Mouse (Mus musculus) limb, embryonic 15.5 days (tissue): ENCODE results near the gene E2f3. TPM values are rescaled to one million over a fixed set of nuclear protein-coding genes. Genes with fewer than 3 reads are reported as not detected.

Source experiments
- ATAC-seq: fragments of 200-750 bp; cut with Nextera tagmentation; 2 replicates; pipeline ENCODE4 v1.8.0; 2017; ENCODE audit warnings: low read depth, moderate TSS enrichment; ENCODE audit not compliant: insufficient number of reproducible peaks, low FRiP score, low TSS enrichment
- H3K27ac ChIP-seq: fragments of 300-500 bp; sonication (generic); 2 replicates; pipeline ENCODE4 v1.5.1; 2015; ENCODE audit warnings: moderate library complexity, mild to moderate bottlenecking, inconsistent platforms
- H3K27me3 ChIP-seq: fragments of 300-500 bp; sonication (generic); 2 replicates; pipeline ENCODE4 v1.6.1; 2015; ENCODE audit warnings: inconsistent platforms
- H3K36me3 ChIP-seq: fragments of 300-500 bp; sonication (generic); 2 replicates; pipeline ENCODE4 v1.6.1; 2015; ENCODE audit warnings: inconsistent platforms
- H3K4me1 ChIP-seq: fragments of 300-500 bp; sonication (generic); 2 replicates; pipeline ENCODE4 v1.6.1; 2015; ENCODE audit warnings: inconsistent platforms
- H3K4me2 ChIP-seq: fragments of 300-500 bp; sonication (generic); 2 replicates; pipeline ENCODE4 v1.6.1; 2015; ENCODE audit warnings: mild to moderate bottlenecking, inconsistent platforms
- H3K4me3 ChIP-seq: fragments of 300-500 bp; sonication (generic); 2 replicates; pipeline ENCODE4 v1.5.1; 2015; ENCODE audit warnings: mild to moderate bottlenecking, inconsistent platforms
- H3K9ac ChIP-seq: fragments of 300-500 bp; sonication (generic); 2 replicates; pipeline ENCODE4 v1.6.1; 2015; ENCODE audit warnings: inconsistent platforms
- H3K9me3 ChIP-seq: fragments of 300-500 bp; sonication (generic); 2 replicates; pipeline ENCODE4 v1.6.1; 2016; ENCODE audit warnings: inconsistent platforms
- WGBS: fragments of 180-500 bp; shearing (Covaris S2); methylation state at CpG from one replicate; pipeline ENCODE4 v1.1.7; 2015; 5-methylcytosine and 5-hydroxymethylcytosine counted together
- polyA plus RNA-seq: library from polyadenylated mRNA; unstranded; fragments of >200 nt; fragmentation: Nextera tagmentation; extraction: Ambion mirVana; gene quantifications from 2 replicates; pipeline ENCODE4 v1.2.1, GENCODE M21; 2015

E2f3 gene
- polyA plus RNA-seq, 1 experiment from 2014 or later, result 9.4 TPM

DNA sequence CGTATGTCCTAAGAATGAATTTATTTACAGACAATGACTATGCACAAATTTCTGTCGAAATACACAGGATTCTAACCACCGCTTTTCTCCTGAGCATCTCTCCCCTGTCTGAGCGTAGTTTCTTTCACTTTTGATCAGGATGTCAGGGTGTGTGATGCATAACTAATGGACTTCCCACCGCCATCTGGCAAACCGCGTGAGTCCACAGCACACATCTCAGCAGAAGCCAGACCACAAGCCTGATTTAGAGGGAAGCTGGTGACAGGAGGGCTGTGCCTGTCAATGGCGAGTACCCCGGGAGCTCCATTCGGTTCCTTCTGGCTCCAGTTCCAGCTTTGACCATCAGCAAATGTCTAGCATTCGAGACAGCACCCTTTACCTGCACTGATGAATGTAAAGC, 17.3 kb upstream of the E2f3 start:
- Histone ChIP-seq H3K27ac (no peak overlapping the region), H3K4me2 (no peak overlapping the region), H3K27me3 (no peaks in the 10 kb centered on the region), H3K9ac (no peak overlapping the region), H3K9me3 (no peaks in the 10 kb centered on the region), H3K4me1 (peaks cover 4% of the 10 kb centered on the region; the same call in 1 of the 2 replicates), H3K36me3 (no peaks in the 10 kb centered on the region), H3K4me3 (no peak overlapping the region)
- ATAC-seq, result no peak
- WGBS, result 64% methylated on average over 11 of the region's 11 CpGs

DNA sequence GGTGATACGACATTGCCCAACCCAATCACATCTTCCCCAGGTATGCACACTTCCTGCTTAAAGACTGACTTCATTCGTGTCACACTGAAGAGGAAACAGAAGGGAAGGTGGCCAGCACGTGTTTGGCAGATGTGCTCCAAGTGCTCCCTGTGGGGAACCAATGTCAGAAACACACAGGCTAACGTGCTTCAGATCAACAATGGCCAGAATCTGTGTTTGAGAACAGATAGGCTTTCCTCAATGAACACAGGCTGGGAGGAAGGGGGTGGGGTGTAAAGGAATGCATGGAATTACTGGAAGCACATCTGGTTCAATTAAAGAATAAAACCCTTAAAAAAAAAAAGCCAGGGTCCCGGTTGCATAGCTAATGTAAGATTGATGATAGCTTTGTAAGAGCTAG, 15.2 kb upstream of the E2f3 start:
- 0 out of 2 replicates have a peak, but pooled peaks have one; percentile 24 for ATAC-seq
- Histone ChIP-seq H3K4me3 (no peak overlapping the region), H3K36me3 (no peaks in the 10 kb centered on the region), H3K27me3 (no peaks in the 10 kb centered on the region), H3K4me2 (no peak overlapping the region), H3K9me3 (no peaks in the 10 kb centered on the region), H3K9ac (no peak overlapping the region), H3K27ac (no peak overlapping the region), H3K4me1 (peaks cover 4% of the 10 kb centered on the region; the same call in 1 of the 2 replicates)
- 16% methylated on average over 5 of the region's 5 CpGs for WGBS

DNA sequence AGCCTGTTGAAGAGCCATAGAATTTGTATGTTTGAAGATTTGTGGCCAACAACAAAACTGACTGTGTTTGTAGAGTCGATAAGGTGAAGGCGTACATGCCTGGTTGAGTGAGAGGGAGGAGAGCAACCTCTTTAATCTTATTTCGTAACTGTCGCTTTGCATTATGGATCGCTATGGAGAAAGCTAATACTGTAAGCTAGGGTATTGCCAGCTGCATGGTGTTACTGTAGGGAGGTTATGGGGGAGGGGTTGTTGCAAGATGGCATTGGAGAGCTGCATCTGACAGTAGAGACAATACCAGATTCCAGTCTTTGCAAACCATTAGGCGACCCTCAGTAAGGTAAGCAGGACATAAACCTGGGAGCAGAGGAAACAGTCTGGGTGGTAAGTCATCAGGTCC, 2.1 kb upstream of the E2f3 start:
- Histone ChIP-seq H3K27ac (no peak overlapping the region), H3K4me2 (no peak overlapping the region), H3K9me3 (no peaks in the 10 kb centered on the region), H3K4me1 (peaks cover 5% of the 10 kb centered on the region), H3K36me3 (no peaks in the 10 kb centered on the region), H3K9ac (no peak overlapping the region), H3K4me3 (no peak overlapping the region), H3K27me3 (no peaks in the 10 kb centered on the region)
- no peak for ATAC-seq
- WGBS, result 87% methylated on average over 6 of the region's 6 CpGs

DNA sequence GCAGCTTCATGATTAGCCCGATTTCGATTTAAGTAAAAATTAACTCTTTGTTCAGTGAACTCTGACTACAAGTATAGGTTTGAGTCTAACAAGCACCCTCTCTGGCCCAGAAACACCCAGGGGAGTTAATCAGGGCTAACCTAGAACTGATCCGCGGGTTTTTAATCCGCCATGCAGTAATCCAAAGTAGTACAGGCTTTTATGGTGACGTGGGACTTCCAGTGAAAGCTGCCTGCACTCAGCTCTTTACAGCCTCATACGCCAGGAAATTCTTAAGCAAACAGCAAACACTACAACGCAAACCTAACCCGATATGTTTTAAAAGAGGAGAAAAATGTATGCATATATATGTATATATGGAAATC, 875 bp upstream of the E2f3 start:
- no peak for ATAC-seq
- peak overlapping the region; percentile 48 for H3K4me3 ChIP-seq
- H3K9me3 ChIP-seq, result no peaks in the 10 kb centered on the region
- peaks cover 7% of the 10 kb centered on the region for H3K4me1 ChIP-seq
- H3K27ac ChIP-seq, result peak overlapping the region; percentile 69
- H3K4me2 ChIP-seq, result peak overlapping the region; percentile 48
- H3K9ac ChIP-seq, result peak overlapping the region; percentile 18; the same call in 1 of the 2 replicates
- H3K36me3 ChIP-seq, result no peaks in the 10 kb centered on the region
- WGBS, result 10% methylated on average over 9 of the region's 9 CpGs
- no peaks in the 10 kb centered on the region for H3K27me3 ChIP-seq

DNA sequence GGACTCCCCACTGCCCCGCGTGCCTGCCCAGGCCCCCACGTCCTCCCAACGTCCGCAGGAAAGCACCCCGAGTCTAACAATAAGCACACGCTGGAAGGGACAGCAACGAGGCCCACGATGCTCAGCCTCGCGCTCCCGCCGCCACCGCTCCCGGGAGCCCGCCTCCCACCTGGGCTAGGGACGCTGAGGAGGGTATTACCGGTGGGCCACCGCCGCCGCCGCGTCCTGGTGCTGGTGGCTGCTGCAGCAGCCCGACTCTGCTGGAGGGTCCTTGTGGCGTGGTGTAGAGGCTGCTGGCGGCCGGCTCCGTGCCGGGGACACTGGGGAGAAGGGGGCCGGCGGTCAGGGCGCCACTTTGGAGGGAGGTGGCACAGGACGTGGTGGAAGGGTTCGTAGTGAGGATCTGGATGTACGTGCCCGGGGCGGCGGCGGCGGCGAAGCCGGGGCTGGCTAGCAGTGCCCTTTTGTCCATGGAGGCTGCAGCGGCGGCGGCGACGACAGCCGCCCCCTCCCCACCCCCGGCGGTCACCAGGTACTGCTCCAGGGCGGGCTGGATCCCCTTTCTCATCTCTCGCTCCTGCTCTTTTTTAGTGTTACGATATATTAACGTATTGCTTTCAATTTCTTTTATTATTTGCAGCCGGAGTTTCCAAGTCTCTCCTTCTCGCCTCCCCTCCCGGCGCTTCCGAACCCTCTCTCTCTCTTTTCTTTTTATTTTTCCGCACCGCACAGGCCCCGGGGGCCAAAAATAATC, 585 bp downstream of the E2f3 start:
- Histone ChIP-seq H3K4me1 (peaks cover 7% of the 10 kb centered on the region), H3K9me3 (no peaks in the 10 kb centered on the region), H3K36me3 (no peaks in the 10 kb centered on the region), H3K4me3 (peak overlapping the region; percentile 87), H3K4me2 (peak overlapping the region; percentile 96), H3K27me3 (no peaks in the 10 kb centered on the region), H3K9ac (peak overlapping the region; percentile 97), H3K27ac (peak overlapping the region; percentile 98)
- under 1% methylated on average over 60 of the region's 62 CpGs for WGBS
- no peak for ATAC-seq

DNA sequence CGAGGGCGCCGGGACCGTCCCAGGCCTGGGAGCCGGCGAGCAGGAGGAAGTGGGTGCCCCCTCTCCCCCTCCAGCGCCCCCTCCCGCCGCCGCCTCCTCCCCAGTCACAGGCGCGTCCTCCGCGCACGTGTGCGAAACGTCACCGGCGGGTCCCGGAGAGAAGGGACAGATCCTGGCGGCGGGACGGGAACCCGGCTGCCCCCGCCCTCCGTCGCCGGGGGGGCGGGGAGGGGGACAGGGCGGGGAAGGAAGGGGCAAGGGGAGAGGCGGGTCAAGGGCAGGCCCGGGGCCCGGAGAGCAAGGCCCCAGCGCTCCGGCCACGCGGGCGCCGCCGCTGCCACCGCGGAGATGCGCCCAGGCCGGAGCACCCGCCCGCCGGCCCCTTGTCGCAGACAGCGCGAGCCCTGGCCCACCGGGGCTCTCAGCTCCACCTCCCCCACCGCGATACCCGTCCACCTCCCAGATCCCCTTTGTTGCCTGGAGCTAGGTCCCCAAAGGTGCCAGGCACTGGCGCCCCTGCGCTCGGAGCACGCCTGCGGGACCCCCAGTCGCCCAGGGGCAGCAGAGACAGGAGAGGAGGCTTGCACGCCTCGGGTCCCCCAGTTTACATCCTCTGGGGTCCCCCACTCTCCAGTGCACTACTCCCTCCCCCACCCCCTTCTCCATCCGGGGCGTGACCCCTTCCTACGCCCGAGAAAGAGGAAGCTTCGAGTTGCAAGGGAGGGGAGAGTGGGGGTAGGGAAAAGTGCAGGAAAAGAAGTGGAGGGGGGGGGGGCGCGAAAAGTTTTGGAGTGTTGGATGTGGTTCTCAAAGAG, 1.4 kb downstream of the E2f3 start:
- no peaks in the 10 kb centered on the region for H3K9me3 ChIP-seq
- H3K4me3 ChIP-seq, result peak overlapping the region; percentile 87
- H3K27ac ChIP-seq, result peak overlapping the region; percentile 98
- 0% methylated on average over 25 of the region's 69 CpGs for WGBS
- peak overlapping the region; percentile 97 for H3K9ac ChIP-seq
- ATAC-seq, result no peak
- peak overlapping the region; percentile 96 for H3K4me2 ChIP-seq
- H3K27me3 ChIP-seq, result no peaks in the 10 kb centered on the region
- peaks cover 7% of the 10 kb centered on the region for H3K4me1 ChIP-seq
- H3K36me3 ChIP-seq, result no peaks in the 10 kb centered on the region

DNA sequence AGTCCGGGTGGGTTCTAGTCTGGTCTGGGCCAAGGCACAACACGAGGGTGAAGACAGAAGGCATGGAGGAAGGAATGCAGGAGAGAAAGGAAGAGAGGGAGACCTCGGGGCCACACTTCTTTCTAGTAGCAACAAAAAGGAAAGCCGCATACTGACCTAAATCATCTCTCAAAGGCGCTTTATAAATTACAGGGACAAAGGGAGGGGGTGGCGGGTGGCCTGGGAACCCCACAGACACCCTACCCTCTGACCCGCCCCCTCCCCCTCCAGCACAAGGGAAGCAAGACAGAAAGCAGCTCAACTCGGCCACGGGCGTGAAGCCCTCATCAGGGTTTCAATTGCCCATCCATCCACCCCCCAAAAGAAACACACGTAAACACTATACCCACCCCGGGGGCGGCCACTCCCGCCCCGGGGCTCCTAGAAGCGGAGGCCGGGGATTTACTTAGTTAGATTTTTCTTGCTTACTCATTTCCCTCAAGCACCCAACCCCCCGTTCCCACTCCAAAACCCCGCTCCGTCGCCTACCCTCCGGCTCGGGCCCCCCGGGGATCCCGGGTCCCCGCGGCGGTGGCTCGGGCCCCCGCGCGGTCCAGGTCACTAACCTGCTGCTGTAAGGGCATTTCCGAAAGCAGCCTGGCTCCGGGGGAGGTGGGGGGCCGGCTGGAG, 2.2 kb downstream of the E2f3 start:
- peaks cover 7% of the 10 kb centered on the region for H3K4me1 ChIP-seq
- no peaks in the 10 kb centered on the region for H3K27me3 ChIP-seq

DNA sequence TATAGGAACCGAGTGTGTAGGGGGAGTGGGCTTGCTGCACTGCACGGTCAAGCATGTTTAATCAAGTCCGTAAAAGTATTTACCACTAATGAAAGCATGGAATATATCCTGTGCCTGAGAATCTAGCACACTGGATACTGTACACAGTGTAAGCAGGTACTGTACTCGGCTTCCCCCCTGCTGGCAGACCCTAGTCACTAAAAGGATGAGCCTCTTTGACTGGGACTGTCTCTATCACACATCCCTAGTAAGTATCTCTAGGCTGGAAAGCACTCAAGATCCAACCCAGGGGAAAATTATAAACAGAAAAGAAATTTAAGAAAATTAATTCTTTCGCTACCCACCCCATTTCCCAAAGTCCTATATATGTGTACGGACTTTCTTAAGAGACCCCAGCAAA, 2.8 kb downstream of the E2f3 start:
- no peaks in the 10 kb centered on the region for H3K36me3 ChIP-seq
- no peak overlapping the region for H3K27ac ChIP-seq
- peak overlapping the region; percentile 96 for H3K4me2 ChIP-seq
- H3K9ac ChIP-seq, result peak overlapping the region; percentile 97; the same call in 1 of the 2 replicates
- 15% methylated on average over 6 of the region's 6 CpGs for WGBS
- ATAC-seq, result no peak
- no peaks in the 10 kb centered on the region for H3K27me3 ChIP-seq
- peaks cover 7% of the 10 kb centered on the region for H3K4me1 ChIP-seq
- H3K4me3 ChIP-seq, result peak overlapping the region; percentile 87
- H3K9me3 ChIP-seq, result no peaks in the 10 kb centered on the region

More for the DNA sequence above, 2.2 kb downstream of the E2f3 start:
- peak overlapping the region; percentile 98 for H3K27ac ChIP-seq
- 1% methylated on average over 34 of the region's 35 CpGs for WGBS
- H3K4me3 ChIP-seq, result peak overlapping the region; percentile 87
- H3K4me2 ChIP-seq, result peak overlapping the region; percentile 96
- no peaks in the 10 kb centered on the region for H3K36me3 ChIP-seq
- no peak for ATAC-seq
- H3K9me3 ChIP-seq, result no peaks in the 10 kb centered on the region
- peak overlapping the region; percentile 97 for H3K9ac ChIP-seq

DNA sequence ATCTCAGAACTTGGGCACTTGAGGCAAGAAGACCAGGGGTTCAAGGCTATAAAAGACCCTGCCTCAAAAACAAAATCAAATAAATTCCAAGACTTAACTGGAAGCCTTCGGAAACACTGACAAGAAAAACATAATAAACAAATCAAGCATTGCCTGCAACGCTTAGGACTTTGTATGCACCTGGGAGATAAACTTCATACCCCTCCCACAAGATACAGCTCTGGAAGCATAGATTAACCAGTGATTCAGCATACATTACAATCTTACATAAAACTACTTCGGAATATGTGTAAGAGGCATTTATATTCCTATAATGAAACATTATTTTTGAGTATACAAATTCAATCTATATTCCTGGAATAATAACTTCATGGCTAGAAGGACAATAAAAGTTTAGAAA, 3.5 kb downstream of the E2f3 start:
- Histone ChIP-seq H3K9me3 (no peaks in the 10 kb centered on the region), H3K4me1 (peaks cover 7% of the 10 kb centered on the region), H3K4me2 (no peak overlapping the region), H3K36me3 (0 out of 2 replicates have a peak, but pooled peaks cover 4% of the 10 kb centered on the region), H3K9ac (no peak overlapping the region), H3K27ac (no peak overlapping the region), H3K27me3 (no peaks in the 10 kb centered on the region), H3K4me3 (no peak overlapping the region)
- 54% methylated on average over 3 of the region's 3 CpGs for WGBS
- no peak for ATAC-seq

DNA sequence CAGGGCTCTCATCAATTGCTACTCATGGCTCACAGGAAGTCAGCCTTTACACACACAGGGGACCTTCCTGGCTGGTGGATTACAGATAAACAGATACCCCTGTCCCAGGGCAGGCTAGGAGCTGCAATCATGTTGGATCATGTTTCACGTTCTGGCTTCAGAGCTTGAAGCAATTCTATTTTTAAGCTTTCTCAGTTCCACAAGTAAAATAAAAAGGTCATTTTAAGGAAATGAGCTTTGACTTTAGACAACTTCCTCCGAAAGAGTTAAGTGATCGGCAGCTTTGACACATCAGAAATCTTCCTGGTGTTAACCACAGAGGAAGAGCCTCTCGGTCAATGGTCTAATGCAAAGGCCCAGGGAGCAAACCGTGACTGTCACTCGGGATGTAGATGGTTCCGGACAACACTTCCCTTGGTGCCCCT, 6.7 kb downstream of the E2f3 start:
- Histone ChIP-seq H3K4me3 (no peak overlapping the region), H3K27me3 (no peaks in the 10 kb centered on the region), H3K36me3 (0 out of 2 replicates have a peak, but pooled peaks cover 7% of the 10 kb centered on the region), H3K27ac (no peak overlapping the region), H3K4me1 (peaks cover 7% of the 10 kb centered on the region), H3K9ac (no peak overlapping the region), H3K4me2 (no peak overlapping the region), H3K9me3 (no peaks in the 10 kb centered on the region)
- ATAC-seq, result no peak
- WGBS, result 69% methylated on average over 7 of the region's 7 CpGs

DNA sequence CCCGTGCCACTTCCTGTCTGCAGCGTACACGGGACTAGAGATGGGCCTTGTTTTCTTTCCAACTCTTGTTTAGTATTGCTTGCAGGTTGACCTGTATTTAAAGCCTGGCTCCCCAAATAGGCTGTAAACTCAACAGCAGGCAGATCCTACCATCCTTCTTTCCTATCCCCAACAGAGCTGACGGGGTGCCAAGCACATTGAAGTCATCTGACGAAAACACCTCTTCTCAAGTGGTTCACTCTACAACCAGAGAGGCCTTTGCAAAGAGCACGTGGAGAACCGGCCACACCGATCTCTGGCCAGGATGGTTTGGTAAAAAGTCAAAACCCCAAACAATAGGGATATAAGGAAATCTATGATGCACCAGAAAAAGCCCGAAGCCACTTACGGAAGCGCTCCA, 8.5 kb downstream of the E2f3 start:
- 88% methylated on average over 11 of the region's 11 CpGs for WGBS
- Histone ChIP-seq H3K9ac (no peak overlapping the region), H3K4me3 (no peak overlapping the region), H3K4me1 (no peaks in the 10 kb centered on the region), H3K27ac (no peak overlapping the region), H3K27me3 (no peaks in the 10 kb centered on the region), H3K36me3 (0 out of 2 replicates have a peak, but pooled peaks cover 7% of the 10 kb centered on the region), H3K9me3 (no peaks in the 10 kb centered on the region), H3K4me2 (no peak overlapping the region)
- no peak for ATAC-seq
